Mouse (Mus musculus) limb, embryonic 10.5 days (tissue): ENCODE results near the gene Vsx1. TPM values are rescaled to one million over a fixed set of nuclear protein-coding genes. Genes with fewer than 3 reads are reported as not detected.

Experiments used
- DNase-seq: peaks from one replicate; pipeline ENCODE4 v3.0.0-alpha.2; 2017; ENCODE audit warnings: low spot score
- H3K27ac ChIP-seq: fragments of 300-500 bp; sonication (generic); 2 replicates; pipeline ENCODE4 v1.5.1; 2016; ENCODE audit warnings: mild to moderate bottlenecking
- H3K27me3 ChIP-seq: fragments of 300-500 bp; sonication (generic); 2 replicates; pipeline ENCODE4 v1.6.1; 2016; ENCODE audit warnings: low read depth, mild to moderate bottlenecking; ENCODE audit not compliant: poor library complexity, severe bottlenecking
- H3K36me3 ChIP-seq: fragments of 300-500 bp; sonication (generic); 2 replicates; pipeline ENCODE4 v1.6.1; 2016; ENCODE audit warnings: mild to moderate bottlenecking, moderate library complexity
- H3K4me1 ChIP-seq: fragments of 300-500 bp; sonication (generic); 2 replicates; pipeline ENCODE4 v1.6.1; 2016
- H3K4me3 ChIP-seq: fragments of 300-500 bp; sonication (generic); 2 replicates; pipeline ENCODE4 v1.5.1; 2016; ENCODE audit warnings: mild to moderate bottlenecking, moderate library complexity
- H3K9me3 ChIP-seq: fragments of 300-500 bp; sonication (generic); replicated peaks from 2 replicates; pipeline ENCODE4 v1.6.1; 2016; ENCODE audit warnings: mild to moderate bottlenecking
- WGBS: fragments of 180-500 bp; shearing (Covaris S2); methylation state at CpG from one replicate; pipeline ENCODE4 v1.1.7; 2016; 5-methylcytosine and 5-hydroxymethylcytosine counted together
- polyA plus RNA-seq: library from polyadenylated mRNA; unstranded; fragments of >200 nt; fragmentation: Nextera tagmentation; extraction: Ambion mirVana; gene quantifications from 2 replicates; pipeline ENCODE4 v1.2.1, GENCODE M21; 2016

Gene Vsx1
- polyA plus RNA-seq, 1 experiment from 2014 or later = not detected

GRCm38 (mm10) chr2:150648300-150648895, 40.8 kb downstream of the Vsx1 start:
- DNase-seq = no peak
- Histone ChIP-seq H3K27ac (no peak overlapping the region), H3K4me3 (no peak overlapping the region), H3K9me3 (no peaks in the 10 kb centered on the region), H3K36me3 (no peaks in the 10 kb centered on the region), H3K4me1 (peaks cover 18% of the 10 kb centered on the region), H3K27me3 (no peaks in the 10 kb centered on the region)
- WGBS = 65% methylated on average over 13 of the region's 13 CpGs

- Histone ChIP-seq H3K27me3 (no peaks in the 10 kb centered on the region), H3K27ac (no peak overlapping the region), H3K9me3 (no peaks in the 10 kb centered on the region), H3K36me3 (no peaks in the 10 kb centered on the region), H3K4me1 (peaks cover 18% of the 10 kb centered on the region), H3K4me3 (no peak overlapping the region)
- WGBS = 86% methylated on average over 14 of the region's 14 CpGs
- DNase-seq = no peak
These were observed 41.4 kb downstream of the Vsx1 start for GRCm38 (mm10) chr2:150647681-150648299.

- Histone ChIP-seq H3K27me3 (no peaks in the 10 kb centered on the region), H3K27ac (no peak overlapping the region), H3K4me3 (no peak overlapping the region), H3K4me1 (peaks cover 18% of the 10 kb centered on the region), H3K36me3 (no peaks in the 10 kb centered on the region), H3K9me3 (no peaks in the 10 kb centered on the region)
- no peak for DNase-seq
- WGBS = 86% methylated on average over 8 of the region's 8 CpGs
These were observed 42.6 kb downstream of the Vsx1 start for GRCm38 (mm10) chr2:150646411-150647121.

GRCm38 (mm10) chr2:150645225-150645624, 43.9 kb downstream of the Vsx1 start:
- Histone ChIP-seq H3K4me1 (peaks cover 7% of the 10 kb centered on the region), H3K27ac (no peak overlapping the region), H3K36me3 (no peaks in the 10 kb centered on the region), H3K9me3 (no peaks in the 10 kb centered on the region), H3K4me3 (no peak overlapping the region), H3K27me3 (no peaks in the 10 kb centered on the region)
- WGBS = 88% methylated on average over 4 of the region's 4 CpGs
- no peak for DNase-seq

GRCm38 (mm10) chr2:150643726-150644415, 45.3 kb downstream of the Vsx1 start:
- no peak for DNase-seq
- 78% methylated on average over 8 of the region's 8 CpGs for WGBS
- H3K4me3 ChIP-seq = no peak overlapping the region
- no peaks in the 10 kb centered on the region for H3K36me3 ChIP-seq
- no peaks in the 10 kb centered on the region for H3K4me1 ChIP-seq
- no peaks in the 10 kb centered on the region for H3K27me3 ChIP-seq
- no peaks in the 10 kb centered on the region for H3K9me3 ChIP-seq
- no peak overlapping the region for H3K27ac ChIP-seq

GRCm38 (mm10) chr2:150643166-150643565, 46.0 kb downstream of the Vsx1 start:
- Histone ChIP-seq H3K36me3 (no peaks in the 10 kb centered on the region), H3K4me1 (no peaks in the 10 kb centered on the region), H3K9me3 (no peaks in the 10 kb centered on the region), H3K4me3 (no peak overlapping the region), H3K27ac (no peak overlapping the region), H3K27me3 (no peaks in the 10 kb centered on the region)
- WGBS = 94% methylated on average over 1 of the region's 1 CpGs
- DNase-seq = no peak

GRCm38 (mm10) chr2:150638370-150638733, 50.8 kb downstream of the Vsx1 start:
- DNase-seq = no peak
- WGBS = 43% methylated on average over 2 of the region's 2 CpGs
- no peak overlapping the region for H3K27ac ChIP-seq

GRCm38 (mm10) chr2:150637702-150638369, 51.3 kb downstream of the Vsx1 start:
- Histone ChIP-seq H3K4me3 (no peak overlapping the region), H3K27ac (no peak overlapping the region), H3K9me3 (no peaks in the 10 kb centered on the region), H3K36me3 (no peaks in the 10 kb centered on the region), H3K4me1 (no peaks in the 10 kb centered on the region), H3K27me3 (no peaks in the 10 kb centered on the region)
- WGBS = 67% methylated on average over 6 of the region's 6 CpGs
- no peak for DNase-seq

More at GRCm38 (mm10) chr2:150638370-150638733, 50.8 kb downstream of the Vsx1 start:
- H3K36me3 ChIP-seq = no peaks in the 10 kb centered on the region
- H3K4me1 ChIP-seq = no peaks in the 10 kb centered on the region
- no peak overlapping the region for H3K4me3 ChIP-seq
- no peaks in the 10 kb centered on the region for H3K27me3 ChIP-seq
- H3K9me3 ChIP-seq = no peaks in the 10 kb centered on the region

GRCm38 (mm10) chr2:150635877-150636446, 53.2 kb downstream of the Vsx1 start:
- no peak for DNase-seq
- H3K36me3 ChIP-seq = no peaks in the 10 kb centered on the region
- no peak overlapping the region for H3K27ac ChIP-seq
- WGBS = 84% methylated on average over 3 of the region's 3 CpGs
- H3K9me3 ChIP-seq = no peaks in the 10 kb centered on the region
- no peaks in the 10 kb centered on the region for H3K4me1 ChIP-seq
- H3K4me3 ChIP-seq = no peak overlapping the region
- H3K27me3 ChIP-seq = no peaks in the 10 kb centered on the region

Other genes with a start within 250 kb of the Vsx1 start
- gene Zfp442, start 237.9 kb downstream of the Vsx1 start, polyA plus RNA-seq = 10.5 and 12.4 TPM in 2 replicates
- 0.14 and 0.23 TPM in 2 replicates for gene Zfp345, start 204.3 kb downstream of the Vsx1 start, polyA plus RNA-seq
- not detected in 2 replicates for gene Cst7, start 118.9 kb downstream of the Vsx1 start, polyA plus RNA-seq
- 26.6 and 28.9 TPM in 2 replicates for gene Apmap, start 80.8 kb downstream of the Vsx1 start, polyA plus RNA-seq
- 3.4 and 3.6 TPM in 2 replicates for gene Acss1, start 20.9 kb downstream of the Vsx1 start, polyA plus RNA-seq
- 35.1 and 35.7 TPM in 2 replicates for gene Entpd6, start 59.7 kb upstream of the Vsx1 start, polyA plus RNA-seq
- 48.7 and 61.1 TPM in 2 replicates for gene Pygb, start 97.4 kb upstream of the Vsx1 start, polyA plus RNA-seq
- gene Abhd12, start 215.4 kb upstream of the Vsx1 start, polyA plus RNA-seq = 46.9 and 53.0 TPM in 2 replicates
- gene Gins1, start 216.0 kb upstream of the Vsx1 start, polyA plus RNA-seq = 77.0 and 77.9 TPM in 2 replicates